Mouse (Mus musculus) G1E (cell line): ENCODE results near the gene Mrps18c.

Experiments
- CTCF ChIP-seq: IDR thresholded peaks from 2 replicates; pipeline ENCODE4 v1.5.1; 2012; ENCODE audit warnings: low read depth, low read length, inconsistent platforms, mixed read lengths
- TAL1 ChIP-seq: conservative IDR thresholded peaks from 2 replicates; pipeline ENCODE4 v1.6.1; 2012; ENCODE audit warnings: low read depth, low read length, inconsistent platforms, mixed read lengths

GRCm38 (mm10) chr5:100775778-100776404 lies 22.5 kb upstream of the Mrps18c start:
- TF ChIP-seq CTCF = no peak
- no peak for TF ChIP-seq TAL1
